10 mouse cellular contexts compared by ENCODE assay signal in genomic region chr1:178496841-178497240, GRCm38 (mm10). TPM values are rescaled to one million over a fixed set of nuclear protein-coding genes. Genes with fewer than 3 reads are reported as not detected.
A peak's percentile ranks its signal among the peaks of the same experiment; 100 is the strongest.
DNase-seq lines count a peak whose midpoint lies in the region; ATAC-seq and TF ChIP-seq lines count a peak whose summit lies in the region.
"Had no signal": no experiment of that assay in that cellular context is flagged by ENCODE, and none has a peak within 500 bp of the region (broad histone marks: within the 10 kb centered on the region; RNA-seq: fewer than 3 reads in every experiment).

No protein-coding gene starts in this region.

- TF ChIP-seq POLR2A in small intestine, adult 2 months (IDR thresholded peaks at IDR 0.05; ENCODE audit: low read depth, low read length), result no peak

- peak; percentile 65 for TF ChIP-seq CTCF in intestine, postnatal 0 days (IDR thresholded peaks at IDR 0.05; ENCODE audit: low read depth)
- peak; percentile 47 for TF ChIP-seq CTCF in E14TG2a.4 (conservative IDR thresholded peaks at IDR 0.05; ENCODE audit: low read length)
- peak; percentile 54; the same call in 1 of the 2 replicates for TF ChIP-seq CTCF in small intestine, adult 2 months (IDR thresholded peaks at IDR 0.05; ENCODE audit: extremely low read depth, insufficient read length, insufficient replicate concordance, low read depth, low read length)

- H3K4me1 ChIP-seq in intestine, postnatal 0 days (replicated peaks; ENCODE audit: control insufficient read depth, insufficient read depth, low read length), result no peaks in the 10 kb centered on the region
- H3K4me1 ChIP-seq in intestine, embryonic 15.5 days (replicated peaks), result no peaks in the 10 kb centered on the region
- 0 out of 2 replicates have a peak, but pooled peaks cover 5% of the 10 kb centered on the region for H3K4me1 ChIP-seq in E14TG2a.4 (replicated peaks; ENCODE audit: low read depth, low read length)
- H3K4me1 ChIP-seq in small intestine, adult 2 months (ENCODE audit: control insufficient read depth, insufficient read depth, insufficient read length, low read length), result no peaks in the 10 kb centered on the region; the same call in 1 of the 2 replicates
- no peaks in the 10 kb centered on the region for H3K4me1 ChIP-seq in midbrain, embryonic 13.5 days (replicated peaks)
- H3K4me1 ChIP-seq: lung, embryonic 15.5 days; stomach, embryonic 15.5 days had no signal

- H3K27ac ChIP-seq in intestine, postnatal 0 days (ENCODE audit: low read depth, low read length), result no peak overlapping the region
- no peak overlapping the region for H3K27ac ChIP-seq in intestine, embryonic 15.5 days
- no peak overlapping the region for H3K27ac ChIP-seq in small intestine, adult 2 months (ENCODE audit: insufficient read depth, low read depth, low read length)
- no peak overlapping the region for H3K27ac ChIP-seq in midbrain, embryonic 13.5 days
- H3K27ac ChIP-seq: lung, embryonic 15.5 days; stomach, embryonic 15.5 days had no signal

- no peaks in the 10 kb centered on the region for H3K36me3 ChIP-seq in intestine, postnatal 0 days (ENCODE audit: control insufficient read depth, insufficient read depth)
- H3K36me3 ChIP-seq in intestine, embryonic 15.5 days, result no peaks in the 10 kb centered on the region
- no peaks in the 10 kb centered on the region for H3K36me3 ChIP-seq in E14TG2a.4 (ENCODE audit: insufficient read depth, low read length)
- H3K36me3 ChIP-seq in small intestine, adult 2 months (ENCODE audit: control insufficient read depth, insufficient read depth, low read length), result no peaks in the 10 kb centered on the region
- H3K36me3 ChIP-seq in midbrain, embryonic 13.5 days, result no peaks in the 10 kb centered on the region
- H3K36me3 ChIP-seq: lung, embryonic 15.5 days; stomach, embryonic 15.5 days had no signal

- no peak overlapping the region for H3K4me3 ChIP-seq in intestine, postnatal 0 days (ENCODE audit: low read depth, low read length)
- H3K4me3 ChIP-seq in intestine, embryonic 15.5 days (replicated peaks), result no peak overlapping the region
- no peak overlapping the region for H3K4me3 ChIP-seq in E14TG2a.4 (replicated peaks; ENCODE audit: low read length)
- no peak overlapping the region for H3K4me3 ChIP-seq in small intestine, adult 2 months (ENCODE audit: low read depth, low read length)
- H3K4me3 ChIP-seq in midbrain, embryonic 13.5 days (replicated peaks), result no peak overlapping the region
- H3K4me3 ChIP-seq: lung, embryonic 15.5 days; stomach, embryonic 15.5 days had no signal

- peak; percentile 61 for DNase-seq in adrenal gland, postnatal 10 days
- peak; percentile 18 to 19 for DNase-seq in heart, postnatal 36 days
- no peak for DNase-seq in frontal cortex, postnatal 10 days (ENCODE audit: low spot score in 2 of 2)

- WGBS in intestine, postnatal 0 days, result 40% methylated on average over 1 of the region's 1 CpGs
- WGBS in intestine, embryonic 15.5 days, result 43% methylated on average over 1 of the region's 1 CpGs
- WGBS in small intestine, adult 2 months, result 26% methylated on average over 1 of the region's 1 CpGs
- 56% methylated on average over 1 of the region's 1 CpGs for WGBS in midbrain, embryonic 13.5 days

- intact Hi-C loops in heart, postnatal 36 days (cut with DNase I), result no loop called here

- H3K27me3 ChIP-seq in intestine, postnatal 0 days (replicated peaks; ENCODE audit: control insufficient read depth, insufficient read depth, low read length), result no peaks in the 10 kb centered on the region
- no peaks in the 10 kb centered on the region for H3K27me3 ChIP-seq in intestine, embryonic 15.5 days (replicated peaks)
- H3K27me3 ChIP-seq in E14TG2a.4 (ENCODE audit: insufficient read depth, low read length), result no peaks in the 10 kb centered on the region
- no peaks in the 10 kb centered on the region for H3K27me3 ChIP-seq in small intestine, adult 2 months (ENCODE audit: control insufficient read depth, insufficient read depth, low read length)
- H3K27me3 ChIP-seq in midbrain, embryonic 13.5 days, result no peaks in the 10 kb centered on the region
- H3K27me3 ChIP-seq: lung, embryonic 15.5 days; stomach, embryonic 15.5 days had no signal

- no peak overlapping the region for H3K9ac ChIP-seq in intestine, postnatal 0 days (ENCODE audit: low read depth, low read length)
- no peak overlapping the region for H3K9ac ChIP-seq in intestine, embryonic 15.5 days
- H3K9ac ChIP-seq in midbrain, embryonic 13.5 days (replicated peaks), result no peak overlapping the region
- H3K9ac ChIP-seq: lung, embryonic 15.5 days; stomach, embryonic 15.5 days had no signal

- no peak overlapping the region for H3K4me2 ChIP-seq in intestine, postnatal 0 days (replicated peaks; ENCODE audit: low read depth)
- no peak overlapping the region for H3K4me2 ChIP-seq in intestine, embryonic 15.5 days (replicated peaks)
- H3K4me2 ChIP-seq in midbrain, embryonic 13.5 days (replicated peaks), result no peak overlapping the region
- H3K4me2 ChIP-seq: lung, embryonic 15.5 days; stomach, embryonic 15.5 days had no signal

- no peaks in the 10 kb centered on the region for H3K9me3 ChIP-seq in intestine, postnatal 0 days (ENCODE audit: control insufficient read depth)
- no peaks in the 10 kb centered on the region for H3K9me3 ChIP-seq in intestine, embryonic 15.5 days
- H3K9me3 ChIP-seq in E14TG2a.4 (ENCODE audit: low read length), result no peaks in the 10 kb centered on the region
- no peaks in the 10 kb centered on the region for H3K9me3 ChIP-seq in midbrain, embryonic 13.5 days
- H3K9me3 ChIP-seq: lung, embryonic 15.5 days; stomach, embryonic 15.5 days had no signal

- ATAC-seq in intestine, postnatal 0 days, result no peak
- ATAC-seq in intestine, embryonic 15.5 days, result no peak
- ATAC-seq in midbrain, embryonic 13.5 days, result no peak

RNA-seq across cellular contexts. Expression of gene Kif26b, which starts 32.1 kb away (rescaled TPM):
- polyA plus RNA-seq in intestine, postnatal 0 days (2015; fragmentation: Nextera tagmentation; extraction: Ambion mirVana), result 0.54 and 0.57 TPM in 2 replicates
- polyA plus RNA-seq in intestine, embryonic 15.5 days (2015; fragmentation: Nextera tagmentation; extraction: Ambion mirVana), result 4.7 and 4.9 TPM in 2 replicates
- total RNA-seq in adrenal gland, postnatal 10 days (2021), result 1 to 10 TPM; 2.3 to 4.8 TPM
- total RNA-seq in heart, postnatal 36 days (2021), result 1 to 10 TPM; 3.9 to 4.2 TPM
- polyA plus RNA-seq in small intestine, adult 2 months (2012; rRNA removed), result 0.28 and 0.30 TPM in 2 replicates
- 5.4 and 5.7 TPM in 2 replicates for polyA plus RNA-seq in midbrain, embryonic 13.5 days (2015; fragmentation: Nextera tagmentation; extraction: Ambion mirVana)

Comparison
In these comparisons a context has a peak if more than half of its experiments do, and no peak if none do; other contexts are left out.
1. DNase-seq: peak in adrenal gland, postnatal 10 days (single experiment) and heart, postnatal 36 days (2 of 2); none in frontal cortex, postnatal 10 days (0 of 2).
2. Peak in every context shown above with its lines, with median percentiles within 50 percentile points of each other: CTCF ChIP-seq.